Mouse (Mus musculus) forebrain, embryonic 13.5 days (tissue): ENCODE measurements around the gene Large2. TPM values are rescaled to one million over a fixed set of nuclear protein-coding genes. Genes with fewer than 3 reads are reported as not detected.
"Not testable (repeated sequence)": the region's sequence is repeated elsewhere in the genome, so short reads cannot be mapped to it uniquely, and the experiment has no call there.

Experiments used
- ATAC-seq: fragments of 200-750 bp; cut with Nextera tagmentation; 2 replicates; pipeline ENCODE4 v1.8.0; 2017
- H3K27ac ChIP-seq: fragments of 300-500 bp; sonication (generic); 2 replicates; pipeline ENCODE4 v1.5.1; 2015; ENCODE audit warnings: inconsistent platforms, mild to moderate bottlenecking, moderate library complexity
- H3K27me3 ChIP-seq: fragments of 300-500 bp; sonication (generic); 2 replicates; pipeline ENCODE4 v1.6.1; 2015; ENCODE audit warnings: mild to moderate bottlenecking, inconsistent platforms
- H3K36me3 ChIP-seq: fragments of 300-500 bp; sonication (generic); 2 replicates; pipeline ENCODE4 v1.6.1; 2015; ENCODE audit warnings: mild to moderate bottlenecking, inconsistent platforms; ENCODE audit not compliant: poor library complexity, severe bottlenecking
- H3K4me1 ChIP-seq: fragments of 300-500 bp; sonication (generic); 2 replicates; pipeline ENCODE4 v1.6.1; 2015; ENCODE audit warnings: inconsistent platforms
- H3K4me2 ChIP-seq: fragments of 300-500 bp; sonication (generic); 2 replicates; pipeline ENCODE4 v1.6.1; 2015; ENCODE audit warnings: inconsistent platforms, mild to moderate bottlenecking, moderate library complexity
- H3K4me3 ChIP-seq: fragments of 300-500 bp; sonication (generic); 2 replicates; pipeline ENCODE4 v1.5.1; 2015; ENCODE audit warnings: mild to moderate bottlenecking, inconsistent platforms
- H3K9ac ChIP-seq: fragments of 300-500 bp; sonication (generic); 2 replicates; pipeline ENCODE4 v1.6.1; 2015; ENCODE audit warnings: mild to moderate bottlenecking, inconsistent platforms
- H3K9me3 ChIP-seq: fragments of 300-500 bp; sonication (generic); replicated peaks from 2 replicates; pipeline ENCODE4 v1.6.1; 2016; ENCODE audit warnings: inconsistent platforms
- WGBS: fragments of 180-500 bp; shearing (Covaris S2); methylation state at CpG from one replicate; pipeline ENCODE4 v1.1.7; 2015; 5-methylcytosine and 5-hydroxymethylcytosine counted together
- polyA plus RNA-seq: library from polyadenylated mRNA; unstranded; fragments of >200 nt; fragmentation: Nextera tagmentation; extraction: Ambion mirVana; gene quantifications from 2 replicates; pipeline ENCODE4 v1.2.1, GENCODE M21; 2015

The Large2 gene
- polyA plus RNA-seq, 1 experiment from 2014 or later = 1.5 TPM

DNA sequence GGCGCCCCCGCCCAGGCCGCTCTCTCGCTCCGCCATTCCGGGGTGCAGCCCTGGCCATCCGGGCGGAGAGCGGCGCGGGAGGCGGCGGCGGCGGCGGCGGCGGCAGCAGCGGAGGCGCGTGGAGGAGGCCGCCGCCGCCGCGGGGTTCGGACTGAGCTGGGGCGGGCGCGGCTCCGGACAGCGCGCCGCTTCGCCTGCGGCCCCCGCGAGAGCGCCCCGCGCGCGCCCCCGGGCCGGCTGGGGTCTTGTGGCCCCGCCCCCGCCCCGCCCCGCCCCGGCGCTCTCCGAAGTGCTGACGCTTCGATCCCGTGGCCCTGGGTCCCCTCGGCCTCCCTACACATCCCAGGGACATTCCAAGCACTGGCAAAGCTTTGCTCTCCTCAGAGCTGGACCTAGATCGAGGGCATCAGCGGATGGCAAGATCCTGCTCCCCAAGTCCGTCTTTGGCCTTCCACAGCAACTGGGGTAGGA, 26.5 kb upstream of the Large2 start, which contains the start of gene Mapk8ip1:
Gene Mapk8ip1 (minus strand): TSS at position 173 of the 471 bp plus-strand sequence.
- Histone ChIP-seq H3K27ac (peak within 1 kb of the TSS; percentile 20), H3K4me3 (peak within 1 kb of the TSS; percentile 70), H3K4me1 (peaks cover 40% of the 10 kb centered on the region), H3K27me3 (no peaks in the 10 kb centered on the region), H3K36me3 (peaks cover 30% of the 10 kb centered on the region), H3K9ac (peak within 1 kb of the TSS; percentile 94), H3K4me2 (peak within 1 kb of the TSS; percentile 90), H3K9me3 (no peaks in the 10 kb centered on the region)
- under 1% methylated on average over 31 of the region's 59 CpGs for WGBS
- peak; percentile 62 for ATAC-seq

DNA sequence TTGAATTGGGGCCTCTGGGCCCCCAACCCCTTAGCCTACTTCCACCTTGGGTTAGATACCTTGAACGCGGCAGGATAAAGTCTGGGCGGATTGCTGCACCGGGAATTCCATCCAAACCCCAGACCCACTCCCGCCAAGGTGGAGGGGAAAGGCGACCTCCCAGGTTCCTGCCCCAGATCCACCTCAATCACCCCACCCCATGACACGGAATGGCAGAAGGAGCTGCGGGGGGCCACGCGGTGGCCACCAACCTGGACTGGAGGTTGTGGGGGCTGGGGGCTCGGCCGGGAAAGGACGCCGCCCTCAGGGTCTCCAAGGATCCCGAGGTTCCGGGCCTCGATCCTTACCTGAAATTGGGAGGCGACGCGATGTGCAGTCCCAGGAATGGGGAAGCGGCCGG, 26.0 kb upstream of the Large2 start:
- Histone ChIP-seq H3K27me3 (no peaks in the 10 kb centered on the region), H3K9me3 (no peaks in the 10 kb centered on the region), H3K27ac (peak overlapping the region; percentile 20), H3K9ac (peak overlapping the region; percentile 94), H3K4me1 (peaks cover 40% of the 10 kb centered on the region), H3K36me3 (peaks cover 26% of the 10 kb centered on the region), H3K4me2 (peak overlapping the region; percentile 90), H3K4me3 (peak overlapping the region; percentile 70)
- WGBS = under 1% methylated on average over 22 of the region's 22 CpGs
- peak; percentile 0; the same call in 1 of the 2 replicates for ATAC-seq

DNA sequence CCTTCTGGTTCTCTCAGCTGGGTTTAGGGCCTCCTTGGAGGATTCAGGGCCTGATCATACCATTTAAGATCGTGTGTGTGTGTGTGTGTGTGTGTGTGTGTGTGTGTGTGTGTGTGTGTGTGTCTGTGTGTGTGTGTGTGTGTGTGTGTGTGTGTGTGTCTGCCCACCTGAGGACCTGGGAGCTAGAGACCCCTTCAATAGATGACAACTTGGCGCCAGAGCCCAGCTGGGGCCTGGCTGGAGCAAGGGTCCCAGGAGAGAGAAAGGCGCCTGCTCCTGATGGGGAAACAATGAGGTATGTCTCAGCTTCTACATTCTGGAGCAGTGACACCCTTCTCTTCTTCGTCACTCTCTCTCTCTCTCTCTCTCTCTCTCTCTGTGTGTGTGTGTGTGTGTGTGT, 25.2 kb upstream of the Large2 start:
- 21% methylated on average over 2 of the region's 4 CpGs for WGBS
- Histone ChIP-seq H3K27ac (peak overlapping the region; percentile 25; the same call in 1 of the 2 replicates), H3K36me3 (peaks cover 18% of the 10 kb centered on the region), H3K4me2 (peak overlapping the region; percentile 90), H3K4me3 (peak overlapping the region; percentile 70), H3K4me1 (peaks cover 40% of the 10 kb centered on the region)
- H3K9ac ChIP-seq, H3K27me3 ChIP-seq, H3K9me3 ChIP-seq, ATAC-seq: not testable (repeated sequence)

DNA sequence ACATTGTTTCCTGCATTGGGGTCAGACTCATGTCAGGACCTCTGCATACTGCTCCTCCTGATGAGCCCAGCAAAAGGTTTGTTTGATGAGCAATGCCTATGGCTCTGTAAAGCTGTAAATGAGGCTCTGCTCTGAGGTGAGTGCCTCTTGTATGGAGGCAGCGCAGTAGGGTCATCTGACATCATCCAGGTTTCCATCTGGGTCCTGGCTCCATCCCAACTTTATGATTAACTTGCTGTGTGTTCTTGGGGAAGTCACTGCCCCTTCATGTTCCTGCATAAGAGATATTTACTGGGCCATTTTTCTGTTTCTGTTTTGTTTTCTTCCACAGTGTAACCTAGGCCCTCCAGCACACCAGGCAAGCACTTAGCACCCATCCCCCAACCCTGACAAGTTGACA, 22.8 kb upstream of the Large2 start:
- H3K4me3 ChIP-seq = no peak overlapping the region
- ATAC-seq = no peak
- no peak overlapping the region for H3K27ac ChIP-seq
- no peak overlapping the region for H3K9ac ChIP-seq
- no peaks in the 10 kb centered on the region for H3K27me3 ChIP-seq
- H3K4me2 ChIP-seq = no peak overlapping the region
- no peaks in the 10 kb centered on the region; the same call in 1 of the 2 replicates for H3K36me3 ChIP-seq
- 97% methylated on average over 1 of the region's 1 CpGs for WGBS
- no peaks in the 10 kb centered on the region for H3K9me3 ChIP-seq
- H3K4me1 ChIP-seq = peaks cover 50% of the 10 kb centered on the region

DNA sequence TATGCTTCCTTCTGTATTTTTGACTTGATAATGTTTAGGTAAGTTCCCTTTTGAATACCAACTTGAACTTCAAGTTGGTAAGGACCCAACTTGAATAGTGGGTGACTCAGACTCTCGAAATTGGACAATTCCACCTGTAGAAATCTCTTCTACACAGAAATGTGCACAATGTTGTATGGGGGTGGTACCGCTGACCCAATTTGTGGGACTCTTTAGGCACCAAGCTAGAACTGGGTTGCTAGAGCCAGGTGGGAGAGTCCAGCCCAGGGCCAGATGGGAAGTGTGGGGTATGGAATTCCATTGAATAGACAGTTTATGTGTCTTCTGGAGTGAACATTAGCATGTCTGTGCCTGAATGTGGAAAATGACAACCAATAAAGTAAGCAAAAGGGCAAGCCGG, 20.9 kb upstream of the Large2 start:
- Histone ChIP-seq H3K4me1 (peaks cover 62% of the 10 kb centered on the region), H3K27me3 (no peaks in the 10 kb centered on the region), H3K9me3 (no peaks in the 10 kb centered on the region), H3K4me3 (no peak overlapping the region), H3K9ac (no peak overlapping the region), H3K27ac (no peak overlapping the region), H3K36me3 (no peaks in the 10 kb centered on the region; the same call in 1 of the 2 replicates), H3K4me2 (no peak overlapping the region)
- 92% methylated on average over 3 of the region's 3 CpGs for WGBS
- no peak for ATAC-seq

DNA sequence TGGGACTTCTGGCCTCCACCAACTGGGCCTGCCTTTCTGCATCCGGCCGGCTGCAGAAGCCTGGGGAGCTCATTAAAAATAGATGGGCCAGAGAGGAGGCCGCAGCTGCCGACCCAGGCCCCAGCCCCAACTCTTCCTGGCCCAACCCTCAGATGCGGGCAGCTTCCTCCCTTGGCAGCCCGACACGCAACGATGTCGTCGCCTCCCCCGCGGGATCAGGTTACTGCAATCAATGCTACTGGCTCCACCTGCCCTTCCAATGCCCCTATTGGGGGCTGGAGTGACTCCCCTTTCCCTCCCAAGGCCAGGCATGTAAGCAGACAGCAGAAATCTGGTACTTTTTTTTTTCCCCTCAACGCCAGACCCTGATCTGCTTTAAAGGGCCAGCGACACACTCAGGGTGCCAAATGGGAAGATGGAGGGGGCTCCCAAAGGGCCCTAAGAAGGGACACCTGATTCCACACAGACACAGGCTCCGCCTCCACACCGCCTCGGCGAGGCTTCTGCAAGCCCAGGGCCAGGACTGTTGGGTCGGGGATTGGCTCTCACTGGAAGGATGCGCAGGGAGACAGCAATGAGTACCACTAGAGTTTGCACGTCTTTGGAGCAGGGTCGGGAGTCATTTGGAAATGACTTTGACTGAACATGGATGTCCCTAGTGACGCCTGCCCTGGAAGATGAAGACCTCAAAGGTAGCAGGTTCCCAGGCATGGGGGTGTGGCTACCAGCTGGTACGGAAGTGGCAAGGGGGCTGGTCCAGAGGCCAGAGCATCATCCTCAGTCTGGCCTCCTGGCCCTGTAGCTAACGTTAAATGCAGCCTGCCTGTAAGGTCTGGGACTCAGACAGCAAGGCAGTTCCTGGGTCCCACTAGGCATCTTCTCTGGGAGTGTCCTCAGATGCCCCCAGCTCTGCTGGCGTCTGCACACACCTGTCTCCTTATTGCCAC, 17.9 kb upstream of the Large2 start:
- Histone ChIP-seq H3K4me2 (peak overlapping the region; percentile 65), H3K4me1 (peaks cover 59% of the 10 kb centered on the region), H3K9ac (peak overlapping the region; percentile 74), H3K36me3 (peaks cover 1% of the 10 kb centered on the region), H3K27me3 (no peaks in the 10 kb centered on the region), H3K4me3 (peak overlapping the region; percentile 36), H3K9me3 (no peaks in the 10 kb centered on the region), H3K27ac (peak overlapping the region; percentile 80)
- ATAC-seq = no peak
- 6% methylated on average over 26 of the region's 26 CpGs for WGBS

DNA sequence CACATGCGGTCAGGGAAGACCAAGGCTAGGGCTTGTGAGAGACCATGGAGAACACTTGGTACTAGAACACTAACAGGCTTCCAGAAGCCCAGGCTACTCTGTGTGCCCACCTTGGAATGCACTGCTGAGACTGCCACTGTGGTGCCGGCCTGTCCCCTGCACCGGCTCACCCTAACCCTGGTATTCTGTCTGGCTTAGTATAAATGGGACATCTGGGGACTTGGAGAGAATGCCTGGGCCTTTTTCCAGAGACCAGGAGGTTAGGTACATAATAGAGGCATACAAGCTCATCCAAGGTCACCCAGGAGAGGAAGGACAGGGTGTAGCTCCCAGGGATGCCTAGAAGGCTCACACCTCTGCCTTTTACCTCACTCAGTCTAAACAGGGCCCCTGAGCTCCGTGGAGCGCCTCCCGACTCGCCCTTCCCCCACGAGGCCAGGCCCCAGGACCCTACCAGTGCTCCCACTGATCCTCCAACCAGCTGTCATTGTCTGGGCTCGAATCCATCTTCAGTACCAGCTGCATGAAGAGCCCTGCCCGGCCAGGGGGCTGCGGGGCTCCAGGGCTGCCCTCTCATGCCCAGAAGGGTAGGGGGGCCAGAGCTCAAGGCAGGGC, 17.1 kb upstream of the Large2 start:
- Histone ChIP-seq H3K9me3 (no peaks in the 10 kb centered on the region), H3K4me1 (peaks cover 57% of the 10 kb centered on the region), H3K27ac (peak overlapping the region; percentile 80), H3K9ac (peak overlapping the region; percentile 74), H3K27me3 (no peaks in the 10 kb centered on the region), H3K36me3 (peaks cover 9% of the 10 kb centered on the region), H3K4me3 (peak overlapping the region; percentile 36), H3K4me2 (peak overlapping the region; percentile 65)
- WGBS = 20% methylated on average over 11 of the region's 11 CpGs
- ATAC-seq = no peak

DNA sequence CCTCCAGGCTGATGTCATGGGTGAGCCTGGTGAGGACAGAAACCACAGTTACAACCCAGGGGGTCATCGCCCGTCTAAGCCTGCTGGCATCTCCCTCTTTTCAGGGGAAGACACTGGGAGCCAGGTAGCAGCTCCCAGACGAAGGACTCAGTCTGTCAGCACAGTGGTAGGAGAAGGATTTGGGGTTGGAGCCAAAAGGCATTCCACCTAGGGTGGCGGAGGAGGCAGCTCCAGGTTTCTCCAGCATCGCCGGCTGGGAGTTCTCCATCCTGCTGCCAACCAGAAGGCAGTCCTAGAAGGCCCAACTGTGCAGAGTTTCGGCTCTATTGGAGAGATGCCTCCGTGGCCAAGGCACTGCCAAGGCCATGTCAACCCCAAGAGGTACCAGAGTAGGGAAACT, 16.4 kb upstream of the Large2 start:
- Histone ChIP-seq H3K9ac (0 out of 2 replicates have a peak overlapping the region, but pooled peaks have one; percentile 5), H3K9me3 (no peaks in the 10 kb centered on the region), H3K4me2 (peak overlapping the region; percentile 65), H3K27me3 (no peaks in the 10 kb centered on the region), H3K4me1 (peaks cover 56% of the 10 kb centered on the region), H3K36me3 (peaks cover 16% of the 10 kb centered on the region), H3K4me3 (no peak overlapping the region), H3K27ac (no peak overlapping the region)
- WGBS = 84% methylated on average over 8 of the region's 8 CpGs
- no peak for ATAC-seq

DNA sequence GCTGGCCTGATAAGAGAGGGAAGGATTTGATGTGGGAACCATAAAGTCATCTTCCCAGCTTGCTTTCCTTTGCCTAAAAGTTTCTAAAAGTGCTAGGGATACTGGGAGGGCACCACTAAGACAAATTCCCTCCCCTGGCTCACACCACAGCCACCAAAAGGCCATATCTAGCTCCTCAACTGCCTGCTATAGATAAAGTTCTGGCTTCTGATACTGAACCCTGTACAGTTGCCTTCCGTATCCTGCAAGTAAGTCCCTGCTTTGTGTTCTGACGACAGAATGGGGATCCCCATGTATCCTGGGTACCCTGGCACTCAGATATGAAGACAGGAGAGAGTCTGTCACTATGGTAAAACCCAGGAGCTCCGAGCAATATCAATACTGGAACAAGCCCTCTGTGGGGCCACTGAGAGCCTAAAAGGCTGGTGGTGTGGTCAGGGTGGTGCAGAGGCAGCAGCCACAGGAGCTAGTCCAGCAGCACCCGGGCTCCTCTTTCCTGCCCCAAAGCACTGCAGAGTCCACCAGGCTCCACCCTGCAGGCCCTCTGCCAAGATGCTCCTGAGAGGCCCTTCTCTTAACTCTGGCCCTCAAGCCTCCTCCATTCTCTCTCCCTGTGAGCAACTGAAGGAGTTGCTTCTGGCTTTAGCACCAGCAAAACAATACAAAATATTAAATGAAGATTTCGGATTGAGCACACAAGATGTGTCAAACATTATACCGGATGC, 15.7 kb upstream of the Large2 start:
- 73% methylated on average over 6 of the region's 6 CpGs for WGBS
- H3K36me3 ChIP-seq = peaks cover 24% of the 10 kb centered on the region
- H3K4me2 ChIP-seq = peak overlapping the region; percentile 71
- no peaks in the 10 kb centered on the region for H3K9me3 ChIP-seq
- H3K27ac ChIP-seq = peak overlapping the region; percentile 88
- no peak for ATAC-seq
- peaks cover 56% of the 10 kb centered on the region for H3K4me1 ChIP-seq
- peak overlapping the region; percentile 87; the same call in 1 of the 2 replicates for H3K4me3 ChIP-seq
- H3K27me3 ChIP-seq = no peaks in the 10 kb centered on the region
- H3K9ac ChIP-seq = peak overlapping the region; percentile 1; the same call in 1 of the 2 replicates

DNA sequence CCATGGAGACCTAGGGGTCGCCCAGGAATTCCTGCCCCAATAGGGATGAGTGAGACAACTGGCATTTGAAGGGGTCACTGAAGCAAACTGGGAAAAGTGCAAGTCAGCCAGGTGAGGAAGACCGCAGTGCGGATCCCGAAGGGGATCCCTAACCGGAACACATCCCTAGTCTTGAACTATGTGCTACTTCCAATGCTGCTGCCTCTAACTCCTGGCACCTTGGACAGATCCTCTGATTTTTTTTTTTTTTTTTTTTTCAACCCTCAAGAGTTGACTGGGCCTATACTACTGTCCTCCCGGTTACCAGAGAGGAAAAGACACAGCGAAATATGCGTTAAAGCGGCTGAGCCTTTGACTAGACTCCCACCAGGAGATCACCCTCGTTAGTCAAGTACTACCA, 15.0 kb upstream of the Large2 start:
- peak overlapping the region; percentile 88 for H3K27ac ChIP-seq
- peak overlapping the region; percentile 71 for H3K4me2 ChIP-seq
- peaks cover 31% of the 10 kb centered on the region for H3K36me3 ChIP-seq
- H3K9me3 ChIP-seq = no peaks in the 10 kb centered on the region
- peak overlapping the region; percentile 87 for H3K4me3 ChIP-seq
- ATAC-seq = no peak
- no peaks in the 10 kb centered on the region for H3K27me3 ChIP-seq
- peaks cover 56% of the 10 kb centered on the region for H3K4me1 ChIP-seq
- H3K9ac ChIP-seq = peak overlapping the region; percentile 93; the same call in 1 of the 2 replicates
- WGBS = under 1% methylated on average over 10 of the region's 10 CpGs

DNA sequence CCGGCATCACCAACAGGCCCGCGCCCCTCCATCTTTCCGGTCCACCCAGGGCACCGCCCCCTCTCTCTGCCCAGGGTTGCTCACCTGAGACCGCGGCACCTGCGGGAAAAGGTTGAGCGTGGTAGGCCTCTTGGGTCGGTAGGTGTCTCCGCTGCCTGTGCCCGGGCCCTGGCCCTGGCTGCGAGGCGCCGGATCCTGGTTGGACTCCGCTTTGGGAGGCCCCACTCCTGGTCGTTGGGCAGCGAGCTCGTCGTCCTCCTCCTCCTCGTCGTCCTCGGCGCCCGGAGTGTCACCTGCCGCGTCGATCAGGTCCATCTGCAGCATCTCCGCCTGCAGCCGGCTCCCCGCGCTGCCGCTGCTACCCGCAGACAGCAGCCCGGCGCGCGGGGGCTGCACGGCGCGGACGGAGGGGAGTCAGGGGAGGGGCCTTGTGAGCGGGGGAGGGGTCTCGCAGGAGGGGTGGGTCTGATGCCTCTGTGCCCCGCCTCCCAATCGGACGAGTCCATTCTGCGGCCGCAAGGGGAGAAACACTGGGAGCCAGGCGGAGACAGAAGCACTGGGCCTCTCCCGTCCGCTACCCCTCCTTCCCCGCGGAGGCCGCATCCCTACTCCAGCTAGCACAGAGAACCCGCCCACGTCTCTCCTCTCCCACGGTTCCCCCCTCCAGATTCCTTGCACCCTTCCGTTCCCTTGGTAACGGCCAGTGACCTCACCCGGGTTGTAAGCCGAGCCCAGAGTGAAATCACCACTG, 14.4 kb upstream of the Large2 start:
- ATAC-seq = peak; percentile 93
- under 1% methylated on average over 57 of the region's 62 CpGs for WGBS
- H3K9ac ChIP-seq = peak overlapping the region; percentile 93
- peak overlapping the region; percentile 71 for H3K4me2 ChIP-seq
- peaks cover 56% of the 10 kb centered on the region for H3K4me1 ChIP-seq
- peak overlapping the region; percentile 87 for H3K4me3 ChIP-seq
- peak overlapping the region; percentile 88 for H3K27ac ChIP-seq
- peaks cover 37% of the 10 kb centered on the region for H3K36me3 ChIP-seq
- H3K27me3 ChIP-seq = no peaks in the 10 kb centered on the region
- no peaks in the 10 kb centered on the region for H3K9me3 ChIP-seq
